Mouse (Mus musculus): ENCODE measurements at regions not wholly inside any gene's neighbourhood (a gene's known extent, or its start where the extent isn't known, plus 50 kb on each side); places are given as distances from the start of the nearest gene placed in this dataset.
A peak's percentile ranks its signal among the peaks of the same experiment; 100 is the strongest.

GRCm38 (mm10) chr10:37666535-37666934 is 527.8 kb upstream of the Marcks start:
- ATAC-seq (replicated peaks in 1 of 2; ENCODE audit: insufficient read depth in 1 of 2, low FRiP score in 2 of 2, low TSS enrichment in 1 of 2, low read depth in 1 of 2, poor library complexity in 2 of 2, severe bottlenecking in 2 of 2) = no peak

- ATAC-seq (replicated peaks in 1 of 2; ENCODE audit: insufficient read depth in 1 of 2, low FRiP score in 2 of 2, low TSS enrichment in 1 of 2, low read depth in 1 of 2, poor library complexity in 2 of 2, severe bottlenecking in 2 of 2) = no peak
Observed at GRCm38 (mm10) chr10:37637001-37637562, 498.4 kb upstream of the Marcks start.

- no peak for ATAC-seq (replicated peaks in 1 of 2; ENCODE audit: insufficient read depth in 1 of 2, low FRiP score in 2 of 2, low TSS enrichment in 1 of 2, low read depth in 1 of 2, poor library complexity in 2 of 2, severe bottlenecking in 2 of 2)
Observed at GRCm38 (mm10) chr10:37636421-37636820, 497.7 kb upstream of the Marcks start.

- no peak for ATAC-seq (replicated peaks in 1 of 2; ENCODE audit: insufficient read depth in 1 of 2, low FRiP score in 2 of 2, low TSS enrichment in 1 of 2, low read depth in 1 of 2, poor library complexity in 2 of 2, severe bottlenecking in 2 of 2)
Observed at GRCm38 (mm10) chr10:37630403-37630802, 491.7 kb upstream of the Marcks start.

GRCm38 (mm10) chr10:37627900-37628299 is 489.2 kb upstream of the Marcks start:
- ATAC-seq (replicated peaks in 1 of 2; ENCODE audit: insufficient read depth in 1 of 2, low FRiP score in 2 of 2, low TSS enrichment in 1 of 2, low read depth in 1 of 2, poor library complexity in 2 of 2, severe bottlenecking in 2 of 2) = no peak

GRCm38 (mm10) chr10:37626758-37627201 is 488.1 kb upstream of the Marcks start:
- no peak for ATAC-seq (replicated peaks in 1 of 2; ENCODE audit: insufficient read depth in 1 of 2, low FRiP score in 2 of 2, low TSS enrichment in 1 of 2, low read depth in 1 of 2, poor library complexity in 2 of 2, severe bottlenecking in 2 of 2)

- 0 out of 4 replicates have a peak, but pooled peaks of 1 of the 2 experiments have one; percentile 10 for ATAC-seq (replicated peaks in 1 of 2; ENCODE audit: insufficient read depth in 1 of 2, low FRiP score in 2 of 2, low TSS enrichment in 1 of 2, low read depth in 1 of 2, poor library complexity in 2 of 2, severe bottlenecking in 2 of 2)
Observed at GRCm38 (mm10) chr10:37625972-37626757, 487.4 kb upstream of the Marcks start.

- no peak for ATAC-seq (replicated peaks in 1 of 2; ENCODE audit: insufficient read depth in 1 of 2, low FRiP score in 2 of 2, low TSS enrichment in 1 of 2, low read depth in 1 of 2, poor library complexity in 2 of 2, severe bottlenecking in 2 of 2)
Observed at GRCm38 (mm10) chr10:37623041-37623440, 484.3 kb upstream of the Marcks start.

- peak; percentile 68 to 80 for ATAC-seq (replicated peaks in 1 of 2; ENCODE audit: insufficient read depth in 1 of 2, low FRiP score in 2 of 2, low TSS enrichment in 1 of 2, low read depth in 1 of 2, poor library complexity in 2 of 2, severe bottlenecking in 2 of 2)
Observed at GRCm38 (mm10) chr10:37618606-37619005, 479.9 kb upstream of the Marcks start.

GRCm38 (mm10) chr10:37617708-37618300 is 479.1 kb upstream of the Marcks start:
- ATAC-seq (replicated peaks in 1 of 2; ENCODE audit: insufficient read depth in 1 of 2, low FRiP score in 2 of 2, low TSS enrichment in 1 of 2, low read depth in 1 of 2, poor library complexity in 2 of 2, severe bottlenecking in 2 of 2) = no peak

GRCm38 (mm10) chr10:37615926-37616691 is 477.4 kb upstream of the Marcks start:
- no peak for ATAC-seq (replicated peaks in 1 of 2; ENCODE audit: insufficient read depth in 1 of 2, low FRiP score in 2 of 2, low TSS enrichment in 1 of 2, low read depth in 1 of 2, poor library complexity in 2 of 2, severe bottlenecking in 2 of 2)

GRCm38 (mm10) chr10:37613936-37614335 is 475.2 kb upstream of the Marcks start:
- no peak for ATAC-seq (replicated peaks in 1 of 2; ENCODE audit: insufficient read depth in 1 of 2, low FRiP score in 2 of 2, low TSS enrichment in 1 of 2, low read depth in 1 of 2, poor library complexity in 2 of 2, severe bottlenecking in 2 of 2)

- no peak for ATAC-seq (replicated peaks in 1 of 2; ENCODE audit: insufficient read depth in 1 of 2, low FRiP score in 2 of 2, low TSS enrichment in 1 of 2, low read depth in 1 of 2, poor library complexity in 2 of 2, severe bottlenecking in 2 of 2)
Observed at GRCm38 (mm10) chr10:37603529-37603928, 464.8 kb upstream of the Marcks start.

- peak in 1 of 2 experiments; percentile 27; a peak in 1 of 4 replicates for ATAC-seq (replicated peaks in 1 of 2; ENCODE audit: insufficient read depth in 1 of 2, low FRiP score in 2 of 2, low TSS enrichment in 1 of 2, low read depth in 1 of 2, poor library complexity in 2 of 2, severe bottlenecking in 2 of 2)
Observed at GRCm38 (mm10) chr10:37602936-37603335, 464.2 kb upstream of the Marcks start.

GRCm38 (mm10) chr10:37589889-37590288 is 451.2 kb upstream of the Marcks start:
- no peak for ATAC-seq (replicated peaks in 1 of 2; ENCODE audit: insufficient read depth in 1 of 2, low FRiP score in 2 of 2, low TSS enrichment in 1 of 2, low read depth in 1 of 2, poor library complexity in 2 of 2, severe bottlenecking in 2 of 2)

- ATAC-seq (replicated peaks in 1 of 2; ENCODE audit: insufficient read depth in 1 of 2, low FRiP score in 2 of 2, low TSS enrichment in 1 of 2, low read depth in 1 of 2, poor library complexity in 2 of 2, severe bottlenecking in 2 of 2) = no peak
Observed at GRCm38 (mm10) chr10:37589009-37589408, 450.3 kb upstream of the Marcks start.

GRCm38 (mm10) chr10:37571171-37571570 is 432.5 kb upstream of the Marcks start:
- ATAC-seq (replicated peaks in 1 of 2; ENCODE audit: insufficient read depth in 1 of 2, low FRiP score in 2 of 2, low TSS enrichment in 1 of 2, low read depth in 1 of 2, poor library complexity in 2 of 2, severe bottlenecking in 2 of 2) = no peak

GRCm38 (mm10) chr10:37561705-37562104 is 423.0 kb upstream of the Marcks start:
- ATAC-seq (replicated peaks in 1 of 2; ENCODE audit: insufficient read depth in 1 of 2, low FRiP score in 2 of 2, low TSS enrichment in 1 of 2, low read depth in 1 of 2, poor library complexity in 2 of 2, severe bottlenecking in 2 of 2) = no peak
